Mouse (Mus musculus) ES-Bruce4 (cell line): ENCODE measurements around the gene Hist1h4d. TPM values are rescaled to one million over a fixed set of nuclear protein-coding genes. Genes with fewer than 3 reads are reported as not detected.
"Not testable (repeated sequence)": the region's sequence is repeated elsewhere in the genome, so short reads cannot be mapped to it uniquely, and the experiment has no call there.

Source experiments
- H3K27ac ChIP-seq: 2 replicates; pipeline ENCODE4 v1.5.1; 2012; ENCODE audit warnings: low read length, inconsistent platforms; ENCODE audit not compliant: insufficient read depth
- H3K27me3 ChIP-seq: 2 replicates; pipeline ENCODE4 v1.6.1; 2012; ENCODE audit warnings: mild to moderate bottlenecking, low read length, inconsistent platforms; ENCODE audit not compliant: control insufficient read depth, poor library complexity, insufficient read depth, severe bottlenecking
- H3K36me3 ChIP-seq: 2 replicates; pipeline ENCODE4 v1.6.1; 2012; ENCODE audit warnings: inconsistent platforms, mild to moderate bottlenecking, low read length, moderate library complexity; ENCODE audit not compliant: control insufficient read depth, poor library complexity, insufficient read depth, severe bottlenecking
- H3K4me1 ChIP-seq: one replicate; pipeline ENCODE4 v1.8.1; 2011; ENCODE audit warnings: low read length; ENCODE audit not compliant: control insufficient read depth, insufficient read depth
- H3K4me3 ChIP-seq: 2 replicates; pipeline ENCODE4 v1.5.1; 2011; ENCODE audit warnings: low read depth, mild to moderate bottlenecking, low read length
- H3K9ac ChIP-seq: 2 replicates; pipeline ENCODE4 v1.6.1; 2012; ENCODE audit warnings: low read depth, mild to moderate bottlenecking, inconsistent platforms; ENCODE audit not compliant: poor library complexity, severe bottlenecking
- H3K9me3 ChIP-seq: replicated peaks from 2 replicates; pipeline ENCODE4 v1.6.1; 2012; ENCODE audit warnings: mild to moderate bottlenecking, low read length, inconsistent platforms; ENCODE audit not compliant: control insufficient read depth, poor library complexity, insufficient read depth, severe bottlenecking
- CTCF ChIP-seq: IDR thresholded peaks from one replicate; pipeline ENCODE4 v1.8.1; 2011; ENCODE audit warnings: low read depth, low read length
- EP300 ChIP-seq: IDR thresholded peaks from 2 replicates; pipeline ENCODE4 v1.6.1; 2011; ENCODE audit warnings: low read depth, low read length; ENCODE audit not compliant: insufficient read depth
- POLR2A ChIP-seq: IDR thresholded peaks from one replicate; pipeline ENCODE4 v1.8.1; 2011; ENCODE audit warnings: low read length; ENCODE audit not compliant: insufficient read depth
- polyA plus RNA-seq: library from polyadenylated mRNA; stranded (reverse); fragments of >200 nt; gene quantifications from 2 replicates; pipeline ENCODE4 v1.2.4, GENCODE M21; 2011; ENCODE audit warnings: low read depth; ENCODE audit not compliant: missing spikeins, insufficient read depth, insufficient read length

Gene Hist1h4d
- polyA plus RNA-seq: 4.3 and 4.8 TPM in 2 replicates

DNA sequence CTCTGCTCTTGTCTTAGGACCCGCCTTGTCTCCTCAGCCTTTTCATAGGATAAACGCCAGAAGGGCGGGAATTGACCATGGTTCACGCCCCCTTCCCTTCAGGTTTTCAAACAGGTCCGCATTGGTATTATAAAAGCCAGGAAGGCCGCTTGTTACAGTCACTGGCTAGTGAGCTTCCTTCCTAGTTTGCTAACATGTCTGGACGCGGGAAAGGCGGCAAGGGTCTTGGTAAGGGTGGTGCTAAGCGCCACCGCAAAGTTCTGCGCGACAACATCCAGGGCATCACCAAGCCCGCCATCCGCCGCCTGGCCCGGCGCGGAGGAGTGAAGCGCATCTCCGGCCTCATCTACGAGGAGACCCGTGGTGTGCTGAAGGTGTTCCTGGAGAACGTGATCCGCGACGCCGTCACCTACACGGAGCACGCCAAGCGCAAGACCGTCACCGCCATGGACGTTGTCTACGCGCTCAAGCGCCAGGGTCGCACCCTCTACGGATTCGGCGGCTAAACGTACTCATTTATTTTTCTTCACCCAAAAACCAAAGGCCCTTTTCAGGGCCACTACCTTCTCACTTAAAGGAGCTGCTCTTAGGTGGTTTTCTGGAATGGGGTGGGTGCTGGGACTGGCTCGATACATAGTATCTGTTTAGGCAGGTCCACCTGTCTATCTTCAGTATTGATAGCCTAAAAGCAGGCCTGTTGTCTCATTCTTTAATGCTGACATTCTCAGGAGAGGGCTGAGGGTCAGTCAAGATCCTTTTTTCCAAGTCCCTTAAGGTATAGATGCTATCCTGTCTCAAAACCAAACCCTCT, at the start of gene Hist1h4d:
Hist1h4d (plus strand) TSS at position 191 of the 811 bp plus-strand sequence.
- TF ChIP-seq EP300 (peak; percentile 72), POLR2A (peak; percentile 100), CTCF (no peak)
- no peaks in the 10 kb centered on the region for H3K36me3 ChIP-seq
- no peaks in the 10 kb centered on the region for H3K9me3 ChIP-seq
- H3K27ac ChIP-seq: peak within 1 kb of the TSS; percentile 64
- H3K27me3 ChIP-seq: no peaks in the 10 kb centered on the region
- peak within 1 kb of the TSS; percentile 68 for H3K4me3 ChIP-seq
- H3K9ac ChIP-seq: peak within 1 kb of the TSS; percentile 95
- no peaks in the 10 kb centered on the region for H3K4me1 ChIP-seq

DNA sequence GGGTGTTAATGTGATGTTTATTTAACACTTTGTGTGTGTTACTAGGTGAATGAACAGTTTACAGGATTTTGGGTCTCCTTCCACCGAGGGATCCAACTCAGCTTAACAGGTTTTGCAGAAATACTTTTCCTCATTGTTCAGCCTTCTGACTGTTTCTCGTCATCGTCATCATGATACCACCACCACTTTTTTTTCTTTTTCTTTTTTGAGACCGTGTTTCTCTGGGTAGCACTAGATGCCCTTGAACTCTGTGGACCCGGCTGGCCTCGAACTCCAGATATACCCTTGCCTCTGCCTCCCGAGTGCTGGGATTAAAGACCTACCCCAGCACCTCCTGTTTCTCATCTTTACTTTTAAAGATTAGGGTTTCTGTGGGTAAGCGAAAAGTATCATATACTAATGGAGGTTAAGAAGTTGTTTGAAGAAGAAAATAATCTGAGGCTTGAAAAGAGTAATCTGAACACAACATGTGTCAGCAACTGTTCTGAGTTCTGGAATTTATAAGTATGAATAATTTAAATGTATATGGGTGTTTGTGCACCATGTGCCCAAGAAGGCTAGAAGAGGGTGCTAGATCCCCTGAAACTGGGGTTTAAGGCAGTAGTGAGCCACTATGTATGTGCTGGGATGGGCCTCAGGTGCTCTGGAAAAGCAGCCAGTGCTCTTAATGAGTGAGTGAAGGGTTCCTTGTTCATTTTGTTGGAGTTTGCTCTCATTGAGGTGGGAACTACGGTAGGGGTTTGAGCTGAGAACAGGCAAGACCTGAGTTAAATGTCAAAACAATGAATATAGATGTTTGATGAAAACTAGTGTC, 48.9 kb upstream of the Hist1h4d start:
- Histone ChIP-seq H3K4me1 (no peaks in the 10 kb centered on the region), H3K27me3 (no peaks in the 10 kb centered on the region), H3K36me3 (no peaks in the 10 kb centered on the region), H3K27ac (peak overlapping the region; percentile 75), H3K9me3 (no peaks in the 10 kb centered on the region), H3K9ac (peak overlapping the region; percentile 84), H3K4me3 (peak overlapping the region; percentile 48)
- TF ChIP-seq POLR2A (no peak), CTCF (no peak), EP300 (no peak)

DNA sequence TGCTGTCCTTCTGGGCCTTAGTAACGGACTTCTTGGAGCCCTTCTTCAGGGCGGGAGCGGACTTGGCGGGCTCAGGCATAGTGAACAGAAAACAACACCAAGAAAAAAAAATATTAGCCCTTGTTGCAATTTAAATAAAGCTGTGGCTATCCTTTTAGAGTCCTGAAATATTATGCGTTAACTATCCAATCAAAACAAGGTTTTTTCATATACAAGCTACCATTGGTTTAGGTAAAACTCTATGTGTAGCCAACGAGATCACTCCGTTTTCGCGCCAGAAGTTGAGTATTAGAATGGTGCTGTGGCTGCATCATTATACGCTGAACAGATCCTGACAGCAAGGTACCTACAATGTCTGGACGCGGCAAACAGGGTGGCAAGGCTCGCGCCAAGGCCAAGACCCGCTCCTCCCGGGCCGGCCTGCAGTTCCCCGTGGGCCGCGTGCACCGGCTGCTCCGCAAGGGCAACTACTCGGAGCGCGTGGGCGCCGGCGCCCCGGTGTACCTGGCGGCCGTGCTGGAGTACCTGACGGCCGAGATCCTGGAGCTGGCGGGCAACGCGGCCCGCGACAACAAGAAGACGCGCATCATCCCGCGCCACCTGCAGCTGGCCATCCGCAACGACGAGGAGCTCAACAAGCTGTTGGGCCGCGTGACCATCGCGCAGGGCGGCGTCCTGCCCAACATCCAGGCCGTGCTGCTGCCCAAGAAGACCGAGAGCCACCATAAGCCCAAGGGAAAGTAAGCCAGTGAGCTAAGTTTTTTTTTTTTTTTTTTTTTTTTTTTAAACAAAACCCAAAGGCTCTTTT, 47.6 kb upstream of the Hist1h4d start, which contains the start of gene Hist1h2af:
Hist1h2af (plus strand) TSS at position 347 of the 808 bp plus-strand sequence.
- not testable (repeated sequence) for H3K4me1 ChIP-seq, H3K9me3 ChIP-seq, H3K36me3 ChIP-seq, H3K27me3 ChIP-seq
- Histone ChIP-seq H3K4me3 (peak within 1 kb of the TSS; percentile 75), H3K27ac (peak within 1 kb of the TSS; percentile 99), H3K9ac (peak within 1 kb of the TSS; percentile 99)

DNA sequence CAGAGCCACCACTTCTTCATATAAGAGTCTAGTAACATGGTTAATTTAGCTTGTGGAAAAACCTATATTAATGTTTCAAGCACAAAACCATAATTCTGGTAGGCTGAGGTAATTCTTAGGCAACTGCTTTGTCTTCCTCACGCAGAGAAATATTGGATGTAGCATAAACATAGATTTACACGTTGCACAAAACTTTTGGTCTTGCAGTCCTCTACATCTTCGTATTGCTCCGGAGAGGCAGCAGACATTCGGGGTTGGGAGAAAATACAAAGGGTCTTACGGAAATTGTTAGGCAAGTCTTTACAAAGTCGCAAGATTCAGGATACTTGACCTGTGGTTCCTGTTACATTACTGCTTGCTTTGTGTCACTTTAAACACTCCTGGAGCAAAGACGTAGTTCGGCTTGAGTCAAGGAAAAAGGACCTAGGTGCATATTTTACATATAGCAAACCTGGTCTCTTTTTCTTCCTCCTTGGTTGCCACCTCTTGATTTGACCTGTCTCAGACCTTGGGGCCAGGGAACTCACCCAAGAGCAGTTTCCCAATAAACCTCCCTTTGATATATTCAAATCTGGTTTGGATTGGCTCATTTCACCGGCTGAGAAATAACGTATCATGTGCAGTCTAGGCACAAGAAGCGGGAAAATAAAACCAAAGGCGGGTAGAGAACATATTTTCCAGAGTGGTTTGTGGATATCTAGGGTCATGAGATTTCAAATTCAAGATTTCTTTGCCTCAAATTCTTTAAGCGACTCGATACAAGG, 46.8 kb upstream of the Hist1h4d start:
- H3K36me3 ChIP-seq: no peaks in the 10 kb centered on the region
- H3K27ac ChIP-seq: peak overlapping the region; percentile 99
- peaks cover 1% of the 10 kb centered on the region for H3K4me1 ChIP-seq
- H3K4me3 ChIP-seq: peak overlapping the region; percentile 75
- H3K9me3 ChIP-seq: no peaks in the 10 kb centered on the region
- TF ChIP-seq EP300 (no peak), POLR2A (peak; percentile 11)
- no peaks in the 10 kb centered on the region for H3K27me3 ChIP-seq
- peak overlapping the region; percentile 99 for H3K9ac ChIP-seq

DNA sequence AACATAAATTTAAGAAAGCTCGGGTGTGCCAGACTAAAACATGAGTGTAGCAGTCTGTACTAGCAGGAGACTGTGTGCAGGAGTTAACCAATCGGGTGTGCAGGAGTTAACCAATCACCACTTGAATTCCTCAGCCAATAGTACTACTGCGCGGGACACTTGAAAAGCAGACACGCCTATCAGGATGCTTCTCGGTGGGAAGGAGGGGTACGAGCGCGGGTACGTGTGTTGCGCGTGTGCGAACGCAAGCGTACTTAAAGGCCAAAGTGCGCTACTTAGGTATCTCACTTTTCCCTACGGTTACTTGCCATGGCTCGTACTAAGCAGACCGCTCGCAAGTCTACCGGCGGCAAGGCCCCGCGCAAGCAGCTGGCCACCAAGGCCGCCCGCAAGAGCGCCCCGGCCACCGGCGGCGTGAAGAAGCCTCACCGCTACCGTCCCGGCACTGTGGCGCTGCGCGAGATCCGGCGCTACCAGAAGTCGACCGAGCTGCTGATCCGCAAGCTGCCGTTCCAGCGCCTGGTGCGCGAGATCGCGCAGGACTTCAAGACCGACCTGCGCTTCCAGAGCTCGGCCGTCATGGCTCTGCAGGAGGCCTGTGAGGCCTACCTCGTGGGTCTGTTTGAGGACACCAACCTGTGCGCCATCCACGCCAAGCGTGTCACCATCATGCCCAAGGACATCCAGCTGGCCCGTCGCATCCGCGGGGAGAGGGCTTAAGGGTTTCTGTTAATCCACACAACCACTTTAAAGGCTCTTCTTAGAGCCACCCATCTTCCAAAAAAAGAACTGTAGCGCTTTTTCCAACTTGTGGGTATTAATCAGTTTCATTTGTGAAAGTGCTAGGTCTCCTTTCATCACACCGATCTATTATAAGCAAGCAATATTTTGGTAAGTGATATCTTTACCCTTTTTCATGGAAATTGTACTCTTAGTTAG, 46.0 kb upstream of the Hist1h4d start, which contains the start of gene Hist1h3g:
Hist1h3g (plus strand) TSS at position 286 of the 939 bp plus-strand sequence.
- Histone ChIP-seq H3K9ac (peak within 1 kb of the TSS; percentile 99), H3K4me3 (peak within 1 kb of the TSS; percentile 75), H3K27ac (peak within 1 kb of the TSS; percentile 99)
- not testable (repeated sequence) for H3K4me1 ChIP-seq, H3K9me3 ChIP-seq, H3K27me3 ChIP-seq, H3K36me3 ChIP-seq
- TF ChIP-seq POLR2A (peak; percentile 97), EP300 (0 out of 2 replicates have a peak, but pooled peaks have one; percentile 56)
